Mouse (Mus musculus): ENCODE results near the gene Sec24c.

DNA sequence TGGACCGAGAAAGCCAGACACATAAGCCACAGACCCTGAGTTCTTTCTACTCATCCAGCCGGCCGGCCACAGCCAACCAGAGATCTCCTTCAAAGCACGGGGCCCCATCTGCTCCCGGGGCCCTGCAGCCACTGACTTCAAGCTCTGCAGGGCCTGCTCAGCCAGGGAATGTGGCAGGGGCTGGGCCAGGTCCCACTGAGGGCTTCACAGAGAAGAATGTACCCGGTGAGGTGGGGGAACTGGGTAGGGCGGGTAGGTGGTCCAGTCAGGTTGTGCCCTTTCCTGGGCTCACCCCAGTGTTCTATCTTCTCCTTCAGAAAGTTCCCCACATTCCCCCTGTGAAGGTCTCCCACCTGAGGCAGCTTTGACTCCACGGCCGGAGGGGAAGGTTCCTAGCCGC lies 44.3 kb downstream of the Sec24c start:
- TF ChIP-seq POLR2A (IDR thresholded peaks at IDR 0.05; ENCODE audit: borderline replicate concordance, control insufficient read depth, low read depth, low read length) (no peak), CTCF (IDR thresholded peaks at IDR 0.05; ENCODE audit: control insufficient read depth, insufficient read depth, low read length) (no peak)
